Mouse (Mus musculus): ENCODE measurements around the gene St3gal2. TPM values are rescaled to one million over a fixed set of nuclear protein-coding genes. Genes with fewer than 3 reads are reported as not detected.
A peak's percentile ranks its signal among the peaks of the same experiment; 100 is the strongest.

Gene St3gal2
- polyA plus RNA-seq (2012; rRNA removed) = 29.9 and 39.7 TPM in 2 replicates
- polyA plus RNA-seq (2014; fragmentation: Nextera tagmentation; extraction: Ambion mirVana) = 19.2 and 21.5 TPM in 2 replicates

GRCm38 (mm10) chr8:110919341-110920031 is at the start of gene St3gal2:
Gene St3gal2, plus strand, starts transcription at chr8:110919922.
- H3K9ac ChIP-seq (ENCODE audit: low read depth, low read length, severe bottlenecking) = peak within 1 kb of the TSS; percentile 88
- no peaks in the 10 kb centered on the region for H3K27me3 ChIP-seq (ENCODE audit: control insufficient read depth, insufficient read depth, low read length)
- H3K4me2 ChIP-seq (replicated peaks; ENCODE audit: low read depth, low read length, severe bottlenecking) = peak within 1 kb of the TSS; percentile 90
- DNase-seq (ENCODE audit: low spot score) = peak; percentile 97
- 0 out of 2 replicates have a peak, but pooled peaks have one; percentile 30 for TF ChIP-seq POLR2A (IDR thresholded peaks at IDR 0.05; ENCODE audit: borderline replicate concordance, extremely low read depth, insufficient read depth, insufficient read length)
- H3K36me3 ChIP-seq (ENCODE audit: control insufficient read depth, insufficient read depth, low read length) = peaks cover 4% of the 10 kb centered on the region; the same call in 1 of the 2 replicates
- H3K9me3 ChIP-seq (ENCODE audit: control insufficient read depth, low read length) = no peaks in the 10 kb centered on the region
- H3K4me1 ChIP-seq (ENCODE audit: control insufficient read depth, insufficient read depth, low read length) = peaks cover 17% of the 10 kb centered on the region
- peak; percentile 98 for ATAC-seq (ENCODE audit: low FRiP score, low read depth)
- WGBS = 2% methylated on average over 17 of the region's 36 CpGs
- peak within 1 kb of the TSS; percentile 86 for H3K4me3 ChIP-seq (replicated peaks; ENCODE audit: low read length)
- H3K27ac ChIP-seq (replicated peaks; ENCODE audit: low read depth, low read length) = peak within 1 kb of the TSS; percentile 80

GRCm38 (mm10) chr8:110870501-110870900 is 49.2 kb upstream of the St3gal2 start:
- Histone ChIP-seq H3K36me3 (ENCODE audit: control insufficient read depth, insufficient read depth, low read length) (peaks cover 92% of the 10 kb centered on the region), H3K4me3 (replicated peaks; ENCODE audit: low read length) (no peak overlapping the region), H3K9me3 (ENCODE audit: control insufficient read depth, low read length) (no peaks in the 10 kb centered on the region), H3K4me1 (ENCODE audit: control insufficient read depth, insufficient read depth, low read length) (no peaks in the 10 kb centered on the region), H3K27ac (replicated peaks; ENCODE audit: low read depth, low read length) (no peak overlapping the region), H3K27me3 (ENCODE audit: control insufficient read depth, insufficient read depth, low read length) (no peaks in the 10 kb centered on the region), H3K9ac (ENCODE audit: low read depth, low read length, severe bottlenecking) (no peak overlapping the region), H3K4me2 (replicated peaks; ENCODE audit: low read depth, low read length, severe bottlenecking) (no peak overlapping the region)
- WGBS = 94% methylated on average over 2 of the region's 2 CpGs
- no peak for ATAC-seq (ENCODE audit: low FRiP score, low read depth)
- no peak for TF ChIP-seq POLR2A (IDR thresholded peaks at IDR 0.05; ENCODE audit: borderline replicate concordance, extremely low read depth, insufficient read depth, insufficient read length)
- DNase-seq (ENCODE audit: low spot score) = no peak

- no peak for ATAC-seq (ENCODE audit: low FRiP score, low read depth)
- Histone ChIP-seq H3K9me3 (ENCODE audit: control insufficient read depth, low read length) (no peaks in the 10 kb centered on the region), H3K4me3 (replicated peaks; ENCODE audit: low read length) (no peak overlapping the region), H3K9ac (ENCODE audit: low read depth, low read length, severe bottlenecking) (no peak overlapping the region), H3K36me3 (ENCODE audit: control insufficient read depth, insufficient read depth, low read length) (peaks cover 83% of the 10 kb centered on the region), H3K27ac (replicated peaks; ENCODE audit: low read depth, low read length) (no peak overlapping the region), H3K27me3 (ENCODE audit: control insufficient read depth, insufficient read depth, low read length) (no peaks in the 10 kb centered on the region), H3K4me1 (ENCODE audit: control insufficient read depth, insufficient read depth, low read length) (no peaks in the 10 kb centered on the region), H3K4me2 (replicated peaks; ENCODE audit: low read depth, low read length, severe bottlenecking) (no peak overlapping the region)
- DNase-seq (ENCODE audit: low spot score) = no peak
- TF ChIP-seq POLR2A (IDR thresholded peaks at IDR 0.05; ENCODE audit: borderline replicate concordance, extremely low read depth, insufficient read depth, insufficient read length) = no peak
- WGBS = 80% methylated on average over 4 of the region's 4 CpGs
Observed at GRCm38 (mm10) chr8:110877862-110878261, 41.9 kb upstream of the St3gal2 start.

- no peak for TF ChIP-seq POLR2A (IDR thresholded peaks at IDR 0.05; ENCODE audit: borderline replicate concordance, extremely low read depth, insufficient read depth, insufficient read length)
- Histone ChIP-seq H3K27ac (replicated peaks; ENCODE audit: low read depth, low read length) (no peak overlapping the region), H3K4me2 (replicated peaks; ENCODE audit: low read depth, low read length, severe bottlenecking) (no peak overlapping the region), H3K36me3 (ENCODE audit: control insufficient read depth, insufficient read depth, low read length) (peaks cover 70% of the 10 kb centered on the region), H3K4me1 (ENCODE audit: control insufficient read depth, insufficient read depth, low read length) (no peaks in the 10 kb centered on the region), H3K27me3 (ENCODE audit: control insufficient read depth, insufficient read depth, low read length) (no peaks in the 10 kb centered on the region), H3K9me3 (ENCODE audit: control insufficient read depth, low read length) (no peaks in the 10 kb centered on the region), H3K4me3 (replicated peaks; ENCODE audit: low read length) (no peak overlapping the region), H3K9ac (ENCODE audit: low read depth, low read length, severe bottlenecking) (no peak overlapping the region)
- ATAC-seq (ENCODE audit: low FRiP score, low read depth) = no peak
- WGBS = 94% methylated on average over 10 of the region's 10 CpGs
- DNase-seq (ENCODE audit: low spot score) = no peak
Observed at GRCm38 (mm10) chr8:110881741-110882310, 37.9 kb upstream of the St3gal2 start.

GRCm38 (mm10) chr8:110883824-110884223 is 35.9 kb upstream of the St3gal2 start:
- no peaks in the 10 kb centered on the region for H3K9me3 ChIP-seq (ENCODE audit: control insufficient read depth, low read length)
- H3K9ac ChIP-seq (ENCODE audit: low read depth, low read length, severe bottlenecking) = no peak overlapping the region
- no peaks in the 10 kb centered on the region for H3K4me1 ChIP-seq (ENCODE audit: control insufficient read depth, insufficient read depth, low read length)
- WGBS = 96% methylated on average over 18 of the region's 18 CpGs
- no peak overlapping the region for H3K27ac ChIP-seq (replicated peaks; ENCODE audit: low read depth, low read length)
- no peaks in the 10 kb centered on the region for H3K27me3 ChIP-seq (ENCODE audit: control insufficient read depth, insufficient read depth, low read length)
- no peak for TF ChIP-seq POLR2A (IDR thresholded peaks at IDR 0.05; ENCODE audit: borderline replicate concordance, extremely low read depth, insufficient read depth, insufficient read length)
- H3K36me3 ChIP-seq (ENCODE audit: control insufficient read depth, insufficient read depth, low read length) = peaks cover 82% of the 10 kb centered on the region
- H3K4me3 ChIP-seq (replicated peaks; ENCODE audit: low read length) = no peak overlapping the region
- ATAC-seq (ENCODE audit: low FRiP score, low read depth) = no peak
- no peak overlapping the region for H3K4me2 ChIP-seq (replicated peaks; ENCODE audit: low read depth, low read length, severe bottlenecking)
- no peak for DNase-seq (ENCODE audit: low spot score)
